Comparison of ENCODE assay signal across 12 mouse cellular contexts in genomic region chr6:120145439-120145838, GRCm38 (mm10). TPM values are rescaled to one million over a fixed set of nuclear protein-coding genes. Genes with fewer than 3 reads are reported as not detected.
DNase-seq lines count a peak whose midpoint lies in the region; ATAC-seq and TF ChIP-seq lines count a peak whose summit lies in the region.
"Had no signal": no experiment of that assay in that cellular context is flagged by ENCODE, and none has a peak within 500 bp of the region (broad histone marks: within the 10 kb centered on the region; RNA-seq: fewer than 3 reads in every experiment).

No protein-coding gene starts in this region.

- no peaks in the 10 kb centered on the region for H3K36me3 ChIP-seq in C2C12 (ENCODE audit: control insufficient read depth, insufficient read depth)
- no peaks in the 10 kb centered on the region for H3K36me3 ChIP-seq in lung, postnatal 0 days (ENCODE audit: insufficient read depth, low read length)
- no peaks in the 10 kb centered on the region for H3K36me3 ChIP-seq in hindbrain, embryonic 16.5 days (ENCODE audit: control insufficient read depth, insufficient read depth, low read length)
- no peaks in the 10 kb centered on the region for H3K36me3 ChIP-seq in midbrain, embryonic 14.5 days (ENCODE audit: control insufficient read depth, insufficient read depth, low read length)
- H3K36me3 ChIP-seq: neural tube, embryonic 15.5 days had no signal

- no peak overlapping the region for H3ac ChIP-seq in C2C12 (ENCODE audit: control insufficient read depth, insufficient read length, low read depth)

- no peak for TF ChIP-seq CTCF in gastrocnemius, adult 2 months (IDR thresholded peaks at IDR 0.05)
- no peak for TF ChIP-seq CTCF in C2C12 (IDR thresholded peaks at IDR 0.05; ENCODE audit: control insufficient read depth, insufficient read depth, insufficient read length)
- TF ChIP-seq CTCF in lung, postnatal 0 days (IDR thresholded peaks at IDR 0.05) = peak; percentile 36; the same call in 1 of the 2 replicates

- H3K9me3 ChIP-seq in lung, postnatal 0 days (ENCODE audit: low read length) = no peaks in the 10 kb centered on the region
- H3K9me3 ChIP-seq in hindbrain, embryonic 16.5 days (ENCODE audit: control insufficient read depth, low read length) = no peaks in the 10 kb centered on the region
- no peaks in the 10 kb centered on the region for H3K9me3 ChIP-seq in midbrain, embryonic 14.5 days (ENCODE audit: control insufficient read depth, low read length)
- H3K9me3 ChIP-seq: neural tube, embryonic 15.5 days had no signal

- H3K4me3 ChIP-seq in gastrocnemius, adult 2 months = no peak overlapping the region
- H3K4me3 ChIP-seq in C2C12 (ENCODE audit: insufficient read depth, poor library complexity, severe bottlenecking) = no peak overlapping the region
- H3K4me3 ChIP-seq in lung, postnatal 0 days (ENCODE audit: low read depth, low read length) = no peak overlapping the region
- H3K4me3 ChIP-seq in hindbrain, embryonic 16.5 days (ENCODE audit: low read length) = no peak overlapping the region
- no peak overlapping the region for H3K4me3 ChIP-seq in midbrain, embryonic 14.5 days (replicated peaks; ENCODE audit: low read depth, low read length)
- H3K4me3 ChIP-seq: neural tube, embryonic 15.5 days had no signal

- peak; percentile 100 for TF ChIP-seq EP300 in lung, postnatal 0 days (IDR thresholded peaks at IDR 0.05)

- peak; percentile 80 for ATAC-seq in lung, postnatal 0 days
- no peak for ATAC-seq in hindbrain, embryonic 16.5 days
- ATAC-seq in midbrain, embryonic 14.5 days (ENCODE audit: low FRiP score, low TSS enrichment) = no peak
- ATAC-seq: forebrain, embryonic 16.5 days; hindbrain, postnatal 0 days had no signal

- DNase-seq in gastrocnemius, adult 2 months = peak; percentile 52
- no peak for DNase-seq in gastrocnemius, postnatal 10 days
- DNase-seq in heart, adult 8-10 months (ENCODE audit: low spot score) = peak; percentile 86
- peak; percentile 95 for DNase-seq in lung, postnatal 0 days (ENCODE audit: low spot score)
- DNase-seq in thymus, postnatal 4 days = no peak
- no peak for DNase-seq in midbrain, embryonic 14.5 days
- DNase-seq: cerebellum, postnatal 36 days had no signal

- no peaks in the 10 kb centered on the region for H3K79me3 ChIP-seq in C2C12 (ENCODE audit: low read depth)

- peaks cover 15% of the 10 kb centered on the region; the same call in 1 of the 2 replicates for H3K4me1 ChIP-seq in lung, postnatal 0 days (ENCODE audit: insufficient read depth, low read depth, low read length)
- H3K4me1 ChIP-seq in hindbrain, embryonic 16.5 days (ENCODE audit: control insufficient read depth, insufficient read depth, low read depth, low read length) = no peaks in the 10 kb centered on the region
- no peaks in the 10 kb centered on the region for H3K4me1 ChIP-seq in midbrain, embryonic 14.5 days (ENCODE audit: control insufficient read depth, insufficient read depth, low read length)
- H3K4me1 ChIP-seq: neural tube, embryonic 15.5 days had no signal

- no peaks in the 10 kb centered on the region for H3K27me3 ChIP-seq in C2C12 (ENCODE audit: control insufficient read depth, insufficient read depth, insufficient read length)
- no peaks in the 10 kb centered on the region for H3K27me3 ChIP-seq in lung, postnatal 0 days (replicated peaks; ENCODE audit: insufficient read depth, low read length)
- H3K27me3 ChIP-seq in hindbrain, embryonic 16.5 days (replicated peaks; ENCODE audit: control insufficient read depth, insufficient read depth, low read length) = no peaks in the 10 kb centered on the region
- H3K27me3 ChIP-seq in midbrain, embryonic 14.5 days (ENCODE audit: control insufficient read depth, insufficient read depth, low read length) = no peaks in the 10 kb centered on the region
- H3K27me3 ChIP-seq: neural tube, embryonic 15.5 days had no signal

- 48% methylated on average over 1 of the region's 1 CpGs for WGBS in lung, postnatal 0 days
- 84% methylated on average over 1 of the region's 1 CpGs for WGBS in hindbrain, embryonic 16.5 days
- 81% methylated on average over 1 of the region's 1 CpGs for WGBS in midbrain, embryonic 14.5 days

- no peak overlapping the region for H3K4me2 ChIP-seq in lung, postnatal 0 days (replicated peaks; ENCODE audit: low read depth, low read length)
- H3K4me2 ChIP-seq in hindbrain, embryonic 16.5 days (ENCODE audit: low read length) = no peak overlapping the region
- H3K4me2 ChIP-seq in midbrain, embryonic 14.5 days (ENCODE audit: low read length) = no peak overlapping the region
- H3K4me2 ChIP-seq: neural tube, embryonic 15.5 days had no signal

- no peak overlapping the region for H3K9ac ChIP-seq in lung, postnatal 0 days (replicated peaks; ENCODE audit: low read depth)
- H3K9ac ChIP-seq in hindbrain, embryonic 16.5 days (ENCODE audit: low read depth, low read length) = no peak overlapping the region
- H3K9ac ChIP-seq in midbrain, embryonic 14.5 days (replicated peaks; ENCODE audit: low read length) = no peak overlapping the region
- H3K9ac ChIP-seq: neural tube, embryonic 15.5 days had no signal

- H3K27ac ChIP-seq in gastrocnemius, adult 2 months = peak overlapping the region; percentile 72
- peak overlapping the region; percentile 90 for H3K27ac ChIP-seq in lung, postnatal 0 days (ENCODE audit: low read length)
- H3K27ac ChIP-seq in hindbrain, embryonic 16.5 days (ENCODE audit: low read depth, low read length) = no peak overlapping the region
- H3K27ac ChIP-seq in midbrain, embryonic 14.5 days (replicated peaks; ENCODE audit: low read depth, low read length) = no peak overlapping the region
- H3K27ac ChIP-seq: hindbrain, postnatal 0 days; neural tube, embryonic 15.5 days had no signal

- no peaks in the 10 kb centered on the region for H3K79me2 ChIP-seq in C2C12 (ENCODE audit: control insufficient read depth, insufficient read depth)

- intact Hi-C loops in gastrocnemius, adult 2 months (cut with DNase I) = no loop called here

TF ChIP-seq in C2C12, 6 proteins besides CTCF, POLR2A, EP300 and RAD21:
- no peak for TF ChIP-seq USF1 (IDR thresholded peaks at IDR 0.05; ENCODE audit: low read depth)
- TF ChIP-seq FOSL1 (IDR thresholded peaks at IDR 0.05; ENCODE audit: insufficient read depth, low read length, poor library complexity, severe bottlenecking) = peak; percentile 48
- peak; percentile 95 for TF ChIP-seq CEBPB (IDR thresholded peaks at IDR 0.05; ENCODE audit: low read depth)
- peak; percentile 57 for TF ChIP-seq MAX (IDR thresholded peaks at IDR 0.05)
- peak; percentile 45 for TF ChIP-seq MYOD1 (IDR thresholded peaks at IDR 0.05; ENCODE audit: control insufficient read depth, insufficient read length, low read depth)
TF ChIP-seq in C2C12: peak in this region for 4.

RNA-seq across cellular contexts. Expression of gene Ninj2, which starts 52.3 kb away (rescaled TPM):
- not detected for total RNA-seq in gastrocnemius, adult 2 months (2021)
- not detected for total RNA-seq in gastrocnemius, postnatal 10 days (2021)
- not detected for polyA plus RNA-seq in C2C12 (2012; fragmentation: generic; extraction: Trizol)
- total RNA-seq in heart, adult 8-10 months (2022) = not detected
- polyA plus RNA-seq in lung, postnatal 0 days (2015; fragmentation: Nextera tagmentation; extraction: Ambion mirVana) = 0.23 and 0.44 TPM in 2 replicates
- not detected in 2 replicates for polyA plus RNA-seq in hindbrain, embryonic 16.5 days (2015; fragmentation: Nextera tagmentation; extraction: Ambion mirVana)
- polyA plus RNA-seq in midbrain, embryonic 14.5 days (2014; fragmentation: Nextera tagmentation; extraction: Ambion mirVana) = not detected in 2 replicates
- total RNA-seq: hindbrain, postnatal 0 days had no signal
- polyA plus RNA-seq: forebrain, embryonic 16.5 days; hindbrain, postnatal 0 days had no signal

Comparison
In these comparisons a context has a peak if more than half of its experiments do, and no peak if none do; other contexts are left out.
1. DNase-seq: peak in gastrocnemius, adult 2 months (single experiment), heart, adult 8-10 months (single experiment) and lung, postnatal 0 days (single experiment); none in gastrocnemius, postnatal 10 days (single experiment), thymus, postnatal 4 days (single experiment) and midbrain, embryonic 14.5 days (single experiment).
2. H3K27ac ChIP-seq: peak in gastrocnemius, adult 2 months (single experiment) and lung, postnatal 0 days (single experiment); none in hindbrain, embryonic 16.5 days (single experiment) and midbrain, embryonic 14.5 days (single experiment).